Mouse (Mus musculus): ENCODE results near the gene Dnajc3. TPM values are rescaled to one million over a fixed set of nuclear protein-coding genes. Genes with fewer than 3 reads are reported as not detected.
"Not testable (repeated sequence)": the region's sequence is repeated elsewhere in the genome, so short reads cannot be mapped to it uniquely, and the experiment has no call there.

Gene Dnajc3
- polyA plus RNA-seq, 1 experiment from 2014 or later: 21.9 TPM

DNA sequence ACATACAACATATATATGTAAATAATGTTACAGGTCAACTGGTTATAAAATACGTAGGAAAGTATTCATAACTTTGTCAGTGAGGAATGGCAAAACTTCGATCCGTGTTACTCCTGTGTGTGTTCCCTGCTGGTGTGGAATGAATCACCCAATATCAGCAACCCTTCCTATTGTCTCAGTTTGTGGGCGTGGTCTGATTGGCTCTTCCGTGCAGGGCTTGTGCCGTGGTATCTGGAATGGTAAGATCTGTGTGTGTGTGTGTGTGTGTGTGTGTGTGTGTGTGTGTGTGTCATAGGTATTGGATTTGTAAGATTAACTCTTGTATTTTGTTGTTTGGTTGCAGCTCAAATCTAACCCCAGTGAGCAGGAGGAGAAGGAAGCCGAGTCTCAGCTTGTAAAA, 29.9 kb downstream of the Dnajc3 start:
- no peak overlapping the region for H3K9ac ChIP-seq (replicated peaks; ENCODE audit: low read length)
- no peak for DNase-seq

DNA sequence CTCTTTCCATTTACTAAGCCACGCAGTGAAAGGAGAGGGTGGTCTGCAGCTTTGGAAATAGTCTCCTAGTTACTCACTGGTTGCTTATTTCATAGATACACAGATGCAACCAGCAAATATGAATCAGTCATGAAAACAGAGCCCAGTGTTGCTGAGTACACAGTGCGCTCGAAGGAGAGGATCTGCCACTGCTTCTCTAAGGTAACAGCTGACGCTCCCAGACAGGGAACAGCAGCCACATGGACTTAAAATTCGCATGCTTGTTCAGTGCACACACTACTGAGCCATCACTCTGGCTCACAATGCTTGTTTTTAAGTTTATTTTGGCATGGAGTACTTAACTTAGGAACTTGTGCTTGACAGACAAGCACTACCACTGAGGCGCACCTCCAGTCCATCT, 34.5 kb downstream of the Dnajc3 start:
- no peak for DNase-seq
- no peak overlapping the region for H3K4me3 ChIP-seq (replicated peaks; ENCODE audit: low read depth, low read length)

More for the DNA sequence above, 29.9 kb downstream of the Dnajc3 start:
- Histone ChIP-seq H3K4me2 (ENCODE audit: low read length) (no peak overlapping the region), H3K27me3 (ENCODE audit: control insufficient read depth, insufficient read depth, low read length) (no peaks in the 10 kb centered on the region), H3K4me3 (replicated peaks; ENCODE audit: low read depth, low read length) (no peak overlapping the region), H3K9me3 (ENCODE audit: control insufficient read depth, low read length) (no peaks in the 10 kb centered on the region), H3K36me3 (ENCODE audit: control insufficient read depth, insufficient read depth, low read length) (peaks cover 32% of the 10 kb centered on the region), H3K4me1 (ENCODE audit: control insufficient read depth, insufficient read depth, low read length) (no peaks in the 10 kb centered on the region), H3K27ac (replicated peaks; ENCODE audit: low read depth, low read length) (no peak overlapping the region)
- 89% methylated on average over 7 of the region's 7 CpGs for WGBS
- no peak for ATAC-seq (ENCODE audit: low FRiP score, low TSS enrichment)

DNA sequence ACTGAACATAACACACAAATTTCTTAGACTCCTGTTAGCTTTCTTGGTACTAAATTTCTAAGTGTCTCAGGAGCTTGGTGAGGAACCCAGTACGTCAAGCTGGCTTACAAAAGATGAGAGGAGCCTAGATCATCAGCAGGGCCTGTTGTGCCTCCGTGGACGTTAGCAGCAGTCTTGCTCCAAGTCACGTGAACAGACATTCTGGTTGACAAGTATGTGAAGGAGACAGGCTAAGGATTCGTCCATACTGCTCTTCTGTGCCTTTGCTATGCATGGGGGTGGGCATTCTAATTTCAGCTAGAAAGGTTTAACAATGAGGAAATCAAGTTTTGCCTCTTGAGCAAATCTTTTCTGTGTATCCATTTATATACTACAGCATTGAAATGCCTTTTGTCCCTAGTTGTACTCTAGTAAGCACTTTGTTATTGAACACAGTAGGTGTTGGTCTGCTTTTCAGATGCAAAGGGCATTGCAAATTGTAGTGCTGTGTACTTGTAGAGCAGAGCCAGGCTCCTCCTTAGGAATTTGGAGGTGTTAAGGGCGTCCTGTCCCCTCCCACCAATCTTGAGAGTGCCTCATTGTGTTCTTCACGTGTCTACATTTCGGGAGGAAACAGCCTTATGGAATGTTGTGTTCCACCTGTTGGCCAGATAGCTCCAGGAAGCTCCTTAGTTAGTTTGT, 39.5 kb downstream of the Dnajc3 start:
- Histone ChIP-seq H3K27ac (replicated peaks; ENCODE audit: low read depth, low read length) (no peak overlapping the region), H3K36me3 (ENCODE audit: control insufficient read depth, insufficient read depth, low read length) (peaks cover 81% of the 10 kb centered on the region), H3K27me3 (ENCODE audit: control insufficient read depth, insufficient read depth, low read length) (no peaks in the 10 kb centered on the region), H3K4me2 (ENCODE audit: low read length) (no peak overlapping the region), H3K4me1 (ENCODE audit: control insufficient read depth, insufficient read depth, low read length) (no peaks in the 10 kb centered on the region), H3K4me3 (replicated peaks; ENCODE audit: low read depth, low read length) (no peak overlapping the region), H3K9me3 (ENCODE audit: control insufficient read depth, low read length) (no peaks in the 10 kb centered on the region), H3K9ac (replicated peaks; ENCODE audit: low read length) (no peak overlapping the region)
- WGBS: 74% methylated on average over 8 of the region's 8 CpGs
- DNase-seq (no peak), ATAC-seq (ENCODE audit: low FRiP score, low TSS enrichment) (no peak)

More for the DNA sequence above, 34.5 kb downstream of the Dnajc3 start:
- no peak for ATAC-seq (ENCODE audit: low FRiP score, low TSS enrichment)
- H3K27ac ChIP-seq (replicated peaks; ENCODE audit: low read depth, low read length): no peak overlapping the region
- peaks cover 72% of the 10 kb centered on the region for H3K36me3 ChIP-seq (ENCODE audit: control insufficient read depth, insufficient read depth, low read length)
- H3K9ac ChIP-seq (replicated peaks; ENCODE audit: low read length): no peak overlapping the region
- H3K4me1 ChIP-seq (ENCODE audit: control insufficient read depth, insufficient read depth, low read length): no peaks in the 10 kb centered on the region
- WGBS: 96% methylated on average over 6 of the region's 6 CpGs
- H3K9me3 ChIP-seq (ENCODE audit: control insufficient read depth, low read length): no peaks in the 10 kb centered on the region
- no peaks in the 10 kb centered on the region for H3K27me3 ChIP-seq (ENCODE audit: control insufficient read depth, insufficient read depth, low read length)
- no peak overlapping the region for H3K4me2 ChIP-seq (ENCODE audit: low read length)

DNA sequence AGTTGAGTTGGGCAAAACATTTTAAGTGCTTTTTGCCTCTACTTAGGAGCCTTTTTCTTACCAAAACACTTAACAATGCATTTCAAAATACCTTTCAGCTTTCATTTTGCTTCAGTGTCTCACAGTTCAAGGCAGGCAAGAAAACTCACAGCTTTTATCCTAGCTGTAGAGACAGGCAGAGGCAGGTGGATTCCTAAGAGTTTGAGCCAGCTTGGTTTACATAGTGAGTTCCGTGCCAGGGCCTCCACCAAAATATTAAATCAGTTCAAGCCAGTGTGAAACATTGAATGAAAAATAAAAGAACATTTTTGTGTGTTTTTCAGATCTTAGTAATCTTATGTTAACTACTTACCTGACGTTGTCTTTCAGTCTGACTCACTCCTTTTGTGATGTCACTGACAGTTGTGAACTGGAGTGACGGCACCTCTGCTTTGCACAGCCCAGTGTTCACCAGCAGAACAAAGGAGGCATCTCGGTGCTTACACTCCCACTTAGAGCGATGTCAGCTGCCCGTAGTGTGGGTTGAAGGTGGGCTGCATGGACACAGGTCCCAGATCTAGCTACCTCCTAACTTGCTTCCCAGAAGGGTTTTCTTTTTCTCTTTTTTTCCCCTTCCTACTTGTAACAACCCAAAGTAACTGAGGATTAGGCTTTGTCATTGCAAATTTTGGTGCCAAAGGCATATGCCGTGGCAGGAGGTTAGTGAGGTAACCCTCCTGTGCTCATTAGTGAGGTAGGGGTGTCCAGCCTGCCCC, 42.0 kb downstream of the Dnajc3 start:
- Histone ChIP-seq H3K27me3 (ENCODE audit: control insufficient read depth, insufficient read depth, low read length) (no peaks in the 10 kb centered on the region), H3K4me1 (ENCODE audit: control insufficient read depth, insufficient read depth, low read length) (no peaks in the 10 kb centered on the region), H3K36me3 (ENCODE audit: control insufficient read depth, insufficient read depth, low read length) (peaks cover 79% of the 10 kb centered on the region), H3K9me3 (ENCODE audit: control insufficient read depth, low read length) (no peaks in the 10 kb centered on the region), H3K4me3 (replicated peaks; ENCODE audit: low read depth, low read length) (no peak overlapping the region), H3K4me2 (ENCODE audit: low read length) (no peak overlapping the region), H3K27ac (replicated peaks; ENCODE audit: low read depth, low read length) (no peak overlapping the region), H3K9ac (replicated peaks; ENCODE audit: low read length) (no peak overlapping the region)
- ATAC-seq (ENCODE audit: low FRiP score, low TSS enrichment) (no peak), DNase-seq (no peak)
- WGBS: 70% methylated on average over 7 of the region's 7 CpGs

DNA sequence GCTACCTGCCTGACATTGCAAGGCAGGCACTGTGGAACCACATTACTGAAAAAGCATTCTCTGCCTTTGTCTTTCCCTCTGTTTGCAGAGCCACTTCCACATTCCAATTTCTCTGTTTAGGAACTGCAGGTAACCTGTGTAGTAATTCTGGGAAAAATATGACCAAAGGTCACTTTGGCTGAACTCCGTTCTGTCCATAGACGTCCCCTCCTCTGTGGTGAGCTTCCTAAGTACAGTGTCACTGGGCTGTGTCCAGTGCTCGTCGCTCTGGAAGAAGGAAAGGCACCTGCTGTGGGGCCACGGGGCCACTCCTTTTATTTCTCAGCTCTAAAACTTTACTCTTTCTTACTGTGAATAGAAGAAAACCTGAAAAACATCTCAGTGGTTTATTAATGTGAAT, 42.6 kb downstream of the Dnajc3 start:
- DNase-seq (no peak), ATAC-seq (ENCODE audit: low FRiP score, low TSS enrichment) (no peak)
- Histone ChIP-seq H3K4me2 (ENCODE audit: low read length) (no peak overlapping the region), H3K4me1 (ENCODE audit: control insufficient read depth, insufficient read depth, low read length) (no peaks in the 10 kb centered on the region), H3K27ac (replicated peaks; ENCODE audit: low read depth, low read length) (no peak overlapping the region), H3K9ac (replicated peaks; ENCODE audit: low read length) (no peak overlapping the region), H3K9me3 (ENCODE audit: control insufficient read depth, low read length) (no peaks in the 10 kb centered on the region), H3K27me3 (ENCODE audit: control insufficient read depth, insufficient read depth, low read length) (no peaks in the 10 kb centered on the region), H3K4me3 (replicated peaks; ENCODE audit: low read depth, low read length) (no peak overlapping the region), H3K36me3 (ENCODE audit: control insufficient read depth, insufficient read depth, low read length) (peaks cover 78% of the 10 kb centered on the region)
- 68% methylated on average over 5 of the region's 5 CpGs for WGBS

DNA sequence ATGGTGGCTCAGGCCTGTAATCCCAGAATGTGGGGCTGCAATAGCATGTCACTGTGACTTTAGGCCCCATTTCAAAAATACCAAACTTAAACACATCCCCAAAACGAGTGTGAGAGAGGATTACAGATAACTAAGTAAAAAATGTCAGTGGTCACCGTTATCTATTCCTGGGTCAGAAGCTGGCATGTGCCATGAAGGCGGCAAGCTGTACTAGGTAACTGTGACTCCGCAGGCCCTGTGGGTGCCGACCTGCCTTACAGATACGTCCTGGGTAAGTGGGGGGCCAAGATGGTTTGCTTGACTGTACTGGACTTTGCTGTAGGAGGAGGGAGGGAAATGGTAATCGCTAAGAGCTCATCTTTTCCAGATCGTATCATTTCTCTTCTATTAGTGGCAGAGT, 43.1 kb downstream of the Dnajc3 start:
- Histone ChIP-seq H3K9ac (replicated peaks; ENCODE audit: low read length) (no peak overlapping the region), H3K4me2 (ENCODE audit: low read length) (no peak overlapping the region), H3K4me3 (replicated peaks; ENCODE audit: low read depth, low read length) (no peak overlapping the region), H3K4me1 (ENCODE audit: control insufficient read depth, insufficient read depth, low read length) (no peaks in the 10 kb centered on the region), H3K9me3 (ENCODE audit: control insufficient read depth, low read length) (no peaks in the 10 kb centered on the region), H3K27ac (replicated peaks; ENCODE audit: low read depth, low read length) (no peak overlapping the region), H3K27me3 (ENCODE audit: control insufficient read depth, insufficient read depth, low read length) (no peaks in the 10 kb centered on the region), H3K36me3 (ENCODE audit: control insufficient read depth, insufficient read depth, low read length) (peaks cover 77% of the 10 kb centered on the region)
- WGBS: 88% methylated on average over 8 of the region's 8 CpGs
- DNase-seq (no peak), ATAC-seq (ENCODE audit: low FRiP score, low TSS enrichment) (no peak)

DNA sequence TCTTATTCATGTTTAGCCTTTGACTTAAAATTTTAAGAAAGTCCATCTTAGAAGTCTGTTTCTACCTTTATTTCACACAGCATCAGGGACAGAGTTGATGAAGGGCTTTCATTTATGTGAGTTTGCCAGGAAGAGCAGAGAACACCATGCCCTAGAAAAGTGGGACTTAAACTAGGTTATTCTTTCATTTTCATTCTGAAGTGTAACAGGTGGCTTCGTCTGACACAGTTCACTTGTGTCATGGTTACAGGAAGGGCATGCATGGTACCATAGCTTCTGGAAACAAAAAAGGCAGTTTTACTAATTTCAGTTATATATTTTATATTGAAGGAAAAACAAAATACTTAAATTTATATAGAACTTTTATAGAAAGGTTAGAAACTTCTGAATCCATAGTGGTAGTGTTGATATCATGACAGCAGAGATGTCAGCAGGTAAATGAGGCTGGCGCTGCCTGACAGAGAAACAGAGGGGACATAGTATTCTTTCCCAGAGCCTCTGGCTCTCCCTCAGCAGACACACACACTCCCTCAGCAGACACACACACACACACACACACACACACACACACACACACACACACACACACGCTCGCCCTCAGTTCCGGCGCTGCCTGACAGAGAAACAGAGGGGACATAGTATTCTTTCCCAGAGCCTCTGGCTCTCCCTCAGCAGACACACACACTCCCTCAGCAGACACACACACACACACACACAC, 44.1 kb downstream of the Dnajc3 start:
- not testable (repeated sequence) for H3K4me2 ChIP-seq (ENCODE audit: low read length); H3K4me1 ChIP-seq (ENCODE audit: control insufficient read depth, insufficient read depth, low read length); ATAC-seq (ENCODE audit: low FRiP score, low TSS enrichment); DNase-seq; H3K27ac ChIP-seq (replicated peaks; ENCODE audit: low read depth, low read length); H3K9ac ChIP-seq (replicated peaks; ENCODE audit: low read length); H3K27me3 ChIP-seq (ENCODE audit: control insufficient read depth, insufficient read depth, low read length); H3K9me3 ChIP-seq (ENCODE audit: control insufficient read depth, low read length); H3K4me3 ChIP-seq (replicated peaks; ENCODE audit: low read depth, low read length)
- H3K36me3 ChIP-seq (ENCODE audit: control insufficient read depth, insufficient read depth, low read length): peaks cover 67% of the 10 kb centered on the region
- 88% methylated on average over 6 of the region's 6 CpGs for WGBS

DNA sequence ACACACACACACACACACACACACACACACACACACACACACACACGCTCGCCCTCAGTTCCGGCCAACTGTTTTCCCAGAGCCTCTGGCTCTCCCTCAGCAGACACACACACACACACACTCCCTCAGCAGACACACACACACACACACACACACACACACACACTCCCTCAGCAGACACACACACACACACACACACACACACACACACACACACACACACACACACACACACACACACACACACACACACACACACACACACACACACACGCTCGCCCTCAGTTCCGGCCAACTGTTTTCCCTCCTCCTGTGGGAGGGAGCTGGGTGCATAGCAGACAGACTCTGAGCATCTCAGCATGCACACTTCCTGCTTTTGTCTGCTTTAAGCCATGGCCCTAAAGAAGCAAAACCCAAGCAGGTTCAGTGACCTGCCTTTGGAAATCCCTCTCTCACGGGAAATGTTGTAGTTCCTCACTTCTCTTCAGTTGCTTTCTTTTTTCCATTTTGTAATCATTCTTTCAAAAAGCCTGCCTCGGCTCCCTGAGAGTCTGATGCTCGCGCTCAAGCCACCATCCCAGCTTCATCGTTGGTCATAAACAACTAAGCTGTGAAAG, 44.8 kb downstream of the Dnajc3 start:
- ATAC-seq (ENCODE audit: low FRiP score, low TSS enrichment); H3K9ac ChIP-seq (replicated peaks; ENCODE audit: low read length); H3K27me3 ChIP-seq (ENCODE audit: control insufficient read depth, insufficient read depth, low read length); H3K27ac ChIP-seq (replicated peaks; ENCODE audit: low read depth, low read length); H3K4me1 ChIP-seq (ENCODE audit: control insufficient read depth, insufficient read depth, low read length); H3K4me3 ChIP-seq (replicated peaks; ENCODE audit: low read depth, low read length); H3K4me2 ChIP-seq (ENCODE audit: low read length); H3K9me3 ChIP-seq (ENCODE audit: control insufficient read depth, low read length): not testable (repeated sequence)
- 76% methylated on average over 11 of the region's 11 CpGs for WGBS
- DNase-seq: peak; percentile 10
- H3K36me3 ChIP-seq (ENCODE audit: control insufficient read depth, insufficient read depth, low read length): peaks cover 61% of the 10 kb centered on the region

Measured in midbrain, embryonic 14.5 days (tissue).